Comparison of ENCODE assay signal across 8 mouse cellular contexts in genomic region chr19:29366226-29366968, GRCm38 (mm10). TPM values are rescaled to one million over a fixed set of nuclear protein-coding genes. Genes with fewer than 3 reads are reported as not detected.
DNase-seq lines count a peak whose midpoint lies in the region; ATAC-seq and TF ChIP-seq lines count a peak whose summit lies in the region.

No protein-coding gene starts in this region.

- WGBS in neural tube, embryonic 11.5 days = 63% methylated on average over 20 of the region's 20 CpGs
- WGBS in forebrain, embryonic 11.5 days = 64% methylated on average over 20 of the region's 20 CpGs
- 58% methylated on average over 20 of the region's 20 CpGs for WGBS in limb, embryonic 11.5 days
- WGBS in olfactory bulb, adult 2 months = 68% methylated on average over 20 of the region's 20 CpGs

- H3K27ac ChIP-seq in neural tube, embryonic 11.5 days (ENCODE audit: low read depth, low read length) = no peak overlapping the region
- H3K27ac ChIP-seq in forebrain, embryonic 11.5 days (ENCODE audit: low read depth, low read length) = no peak overlapping the region
- H3K27ac ChIP-seq in limb, embryonic 11.5 days (replicated peaks; ENCODE audit: low read depth, low read length) = no peak overlapping the region
- H3K27ac ChIP-seq in olfactory bulb, adult 2 months (ENCODE audit: insufficient read depth, low read depth, low read length) = no peak overlapping the region

- peak overlapping the region; percentile 37 for H3K4me3 ChIP-seq in neural tube, embryonic 11.5 days (ENCODE audit: low read depth, low read length)
- H3K4me3 ChIP-seq in forebrain, embryonic 11.5 days (ENCODE audit: low read depth, low read length) = peak overlapping the region; percentile 34
- H3K4me3 ChIP-seq in limb, embryonic 11.5 days (ENCODE audit: low read depth, low read length) = peak overlapping the region; percentile 44
- peak overlapping the region; percentile 42 for H3K4me3 ChIP-seq in olfactory bulb, adult 2 months (ENCODE audit: insufficient read depth, low read depth, low read length)

- no peak for TF ChIP-seq CTCF in olfactory bulb, adult 2 months (IDR thresholded peaks at IDR 0.05; ENCODE audit: insufficient read depth, low read depth, low read length)

- no peaks in the 10 kb centered on the region for H3K36me3 ChIP-seq in neural tube, embryonic 11.5 days (ENCODE audit: control insufficient read depth, insufficient read depth, low read length)
- H3K36me3 ChIP-seq in forebrain, embryonic 11.5 days (ENCODE audit: control insufficient read depth, insufficient read depth, low read length) = no peaks in the 10 kb centered on the region
- H3K36me3 ChIP-seq in limb, embryonic 11.5 days (ENCODE audit: control insufficient read depth, insufficient read depth, low read length) = no peaks in the 10 kb centered on the region

- H3K27me3 ChIP-seq in neural tube, embryonic 11.5 days (ENCODE audit: control insufficient read depth, insufficient read depth, low read length) = no peaks in the 10 kb centered on the region
- no peaks in the 10 kb centered on the region for H3K27me3 ChIP-seq in forebrain, embryonic 11.5 days (ENCODE audit: control insufficient read depth, insufficient read depth, low read length)
- H3K27me3 ChIP-seq in limb, embryonic 11.5 days (ENCODE audit: control insufficient read depth, insufficient read depth, low read length) = no peaks in the 10 kb centered on the region

- no peaks in the 10 kb centered on the region for H3K4me1 ChIP-seq in neural tube, embryonic 11.5 days (ENCODE audit: control insufficient read depth, insufficient read depth, low read length)
- H3K4me1 ChIP-seq in forebrain, embryonic 11.5 days (replicated peaks; ENCODE audit: control insufficient read depth, insufficient read depth, low read length) = peaks cover 1% of the 10 kb centered on the region
- no peaks in the 10 kb centered on the region for H3K4me1 ChIP-seq in limb, embryonic 11.5 days (ENCODE audit: control insufficient read depth, insufficient read depth, low read length)
- peaks cover 2% of the 10 kb centered on the region; the same call in 1 of the 2 replicates for H3K4me1 ChIP-seq in olfactory bulb, adult 2 months (ENCODE audit: control insufficient read depth, insufficient read depth, low read length)

- no peak for DNase-seq in neural tube, embryonic 11.5 days (ENCODE audit: low spot score)
- no peak for DNase-seq in neural tube, embryonic 10.5 days (ENCODE audit: extremely low spot score, low spot score)
- DNase-seq in forebrain, embryonic 11.5 days (ENCODE audit: low spot score) = no peak
- DNase-seq in limb, embryonic 11.5 days (ENCODE audit: low spot score) = no peak
- no peak for DNase-seq in left cerebral cortex, adult 11 months (ENCODE audit: low spot score)
- DNase-seq in urinary bladder, postnatal 4 days (ENCODE audit: low spot score in 2 of 2) = no peak
- DNase-seq in urinary bladder, postnatal 36 days (ENCODE audit: low spot score in 2 of 2) = no peak

- H3K9me3 ChIP-seq in neural tube, embryonic 11.5 days (ENCODE audit: control insufficient read depth, low read length) = no peaks in the 10 kb centered on the region
- H3K9me3 ChIP-seq in forebrain, embryonic 11.5 days (ENCODE audit: control insufficient read depth, low read length) = no peaks in the 10 kb centered on the region
- no peaks in the 10 kb centered on the region for H3K9me3 ChIP-seq in limb, embryonic 11.5 days (ENCODE audit: control insufficient read depth, low read length)

- H3K4me2 ChIP-seq in neural tube, embryonic 11.5 days (ENCODE audit: low read depth) = peak overlapping the region; percentile 62
- H3K4me2 ChIP-seq in forebrain, embryonic 11.5 days (ENCODE audit: low read depth, low read length, severe bottlenecking) = peak overlapping the region; percentile 71
- H3K4me2 ChIP-seq in limb, embryonic 11.5 days (ENCODE audit: low read depth, severe bottlenecking) = peak overlapping the region; percentile 72

- no peak for ATAC-seq in neural tube, embryonic 11.5 days (ENCODE audit: insufficient read depth, low FRiP score, low TSS enrichment)
- ATAC-seq in forebrain, embryonic 11.5 days (replicated peaks; ENCODE audit: low FRiP score) = no peak
- no peak for ATAC-seq in limb, embryonic 11.5 days (ENCODE audit: insufficient number of reproducible peaks, low FRiP score, low TSS enrichment, low read depth)

- H3K9ac ChIP-seq in neural tube, embryonic 11.5 days (ENCODE audit: low read length) = no peak overlapping the region; the same call in 1 of the 2 replicates
- no peak overlapping the region for H3K9ac ChIP-seq in forebrain, embryonic 11.5 days (ENCODE audit: low read length)
- no peak overlapping the region for H3K9ac ChIP-seq in limb, embryonic 11.5 days (ENCODE audit: low read length)

- TF ChIP-seq POLR2A in olfactory bulb, adult 2 months (IDR thresholded peaks at IDR 0.05; ENCODE audit: insufficient read depth, low read depth, low read length) = no peak

RNA-seq across cellular contexts. Expression of gene Plgrkt, which starts 0.8 kb away (rescaled TPM):
- polyA plus RNA-seq in neural tube, embryonic 11.5 days (2014; fragmentation: Nextera tagmentation; extraction: Ambion mirVana) = 51.8 and 52.1 TPM in 2 replicates
- 55.7 and 59.5 TPM in 2 replicates for polyA plus RNA-seq in forebrain, embryonic 11.5 days (2014; fragmentation: Nextera tagmentation; extraction: Ambion mirVana)
- polyA plus RNA-seq in limb, embryonic 11.5 days (2014; fragmentation: Nextera tagmentation; extraction: Ambion mirVana) = 34.4 and 38.3 TPM in 2 replicates
- not detected in 2 replicates for polyA plus RNA-seq in olfactory bulb, adult 2 months (2012; ENCODE audit: insufficient read depth, insufficient read length, low replicate concordance, missing spikeins)

RNA-seq across cellular contexts. Expression of gene Cd274, which starts 0.9 kb away (rescaled TPM):
- 0.38 and 0.58 TPM in 2 replicates for polyA plus RNA-seq in neural tube, embryonic 11.5 days (2014; fragmentation: Nextera tagmentation; extraction: Ambion mirVana)
- 0.23 and 0.61 TPM in 2 replicates for polyA plus RNA-seq in forebrain, embryonic 11.5 days (2014; fragmentation: Nextera tagmentation; extraction: Ambion mirVana)
- 0.04 TPM in 1 of 2 replicates, not detected in the other for polyA plus RNA-seq in limb, embryonic 11.5 days (2014; fragmentation: Nextera tagmentation; extraction: Ambion mirVana)
- polyA plus RNA-seq in olfactory bulb, adult 2 months (2012; ENCODE audit: insufficient read depth, insufficient read length, low replicate concordance, missing spikeins) = not detected in 2 replicates

RNA-seq across cellular contexts. Expression of gene Rln1, which starts 31.9 kb away (rescaled TPM):
- polyA plus RNA-seq in neural tube, embryonic 11.5 days (2014; fragmentation: Nextera tagmentation; extraction: Ambion mirVana) = 1.2 TPM in 1 of 2 replicates, not detected in the other
- polyA plus RNA-seq in forebrain, embryonic 11.5 days (2014; fragmentation: Nextera tagmentation; extraction: Ambion mirVana) = 0.79 and 0.99 TPM in 2 replicates
- polyA plus RNA-seq in limb, embryonic 11.5 days (2014; fragmentation: Nextera tagmentation; extraction: Ambion mirVana) = 0.44 TPM in 1 of 2 replicates, not detected in the other
- polyA plus RNA-seq in olfactory bulb, adult 2 months (2012; ENCODE audit: insufficient read depth, insufficient read length, low replicate concordance, missing spikeins) = not detected in 2 replicates

RNA-seq across cellular contexts. Expression of gene Insl6, which starts 41.2 kb away (rescaled TPM):
- 6.2 and 7.3 TPM in 2 replicates for polyA plus RNA-seq in neural tube, embryonic 11.5 days (2014; fragmentation: Nextera tagmentation; extraction: Ambion mirVana)
- polyA plus RNA-seq in forebrain, embryonic 11.5 days (2014; fragmentation: Nextera tagmentation; extraction: Ambion mirVana) = 6.7 and 7.2 TPM in 2 replicates
- polyA plus RNA-seq in limb, embryonic 11.5 days (2014; fragmentation: Nextera tagmentation; extraction: Ambion mirVana) = 6.9 TPM in 2 replicates
- not detected in 2 replicates for polyA plus RNA-seq in olfactory bulb, adult 2 months (2012; ENCODE audit: insufficient read depth, insufficient read length, low replicate concordance, missing spikeins)

RNA-seq across cellular contexts. Expression of gene Pdcd1lg2, which starts 44.3 kb away (rescaled TPM):
- polyA plus RNA-seq in neural tube, embryonic 11.5 days (2014; fragmentation: Nextera tagmentation; extraction: Ambion mirVana) = not detected in 2 replicates
- polyA plus RNA-seq in forebrain, embryonic 11.5 days (2014; fragmentation: Nextera tagmentation; extraction: Ambion mirVana) = not detected in 2 replicates
- polyA plus RNA-seq in limb, embryonic 11.5 days (2014; fragmentation: Nextera tagmentation; extraction: Ambion mirVana) = not detected in 2 replicates
- polyA plus RNA-seq in olfactory bulb, adult 2 months (2012; ENCODE audit: insufficient read depth, insufficient read length, low replicate concordance, missing spikeins) = not detected in 2 replicates
